Mouse (Mus musculus): ENCODE data around the gene Lce1h.

The Lce1h gene

GRCm38 (mm10) chr3:92764965-92765364 is at the start of gene Lce1h:
Lce1h (minus strand) TSS chr3:92765065.
- WGBS, result 97% methylated on average over 1 of the region's 1 CpGs

GRCm38 (mm10) chr3:92807791-92808190 is 42.9 kb upstream of the Lce1h start, which contains the start of gene Lce1k:
Lce1k (minus strand) TSS chr3:92807891.

GRCm38 (mm10) chr3:92790414-92790813 is 25.5 kb upstream of the Lce1h start, which contains the start of gene Lce1j:
Lce1j (minus strand) TSS chr3:92790514.
- WGBS, result 94% methylated on average over 1 of the region's 1 CpGs

GRCm38 (mm10) chr3:92778799-92779198 is 13.9 kb upstream of the Lce1h start, which contains the start of gene Lce1i:
Lce1i (minus strand) TSS chr3:92778899.
- 82% methylated on average over 1 of the region's 1 CpGs for whole genome bisulfite sequencing

GRCm38 (mm10) chr3:92771573-92771972 is 6.7 kb upstream of the Lce1h start:
- WGBS, result 27% methylated on average over 3 of the region's 3 CpGs

- WGBS, result 43% methylated on average over 3 of the region's 3 CpGs
These were observed 11.7 kb downstream of the Lce1h start for GRCm38 (mm10) chr3:92753197-92753596.

GRCm38 (mm10) chr3:92752238-92752637 is 12.6 kb downstream of the Lce1h start, which contains the start of gene Lce1g:
Lce1g (minus strand) TSS chr3:92752338.
- 79% methylated on average over 1 of the region's 1 CpGs for WGBS

GRCm38 (mm10) chr3:92738996-92739395 is 25.9 kb downstream of the Lce1h start, which contains the start of gene Gm38119:
Gm38119 (minus strand) TSS chr3:92739096.
- WGBS, result 75% methylated on average over 1 of the region's 1 CpGs

GRCm38 (mm10) chr3:92722631-92723030 is 42.2 kb downstream of the Lce1h start:
- WGBS, result 91% methylated on average over 5 of the region's 5 CpGs

- WGBS, result 71% methylated on average over 3 of the region's 3 CpGs
These were observed 44.6 kb downstream of the Lce1h start, which contains the start of gene Lce1f for GRCm38 (mm10) chr3:92720250-92720649. Lce1f (minus strand) TSS chr3:92720350.
